Mouse (Mus musculus) right cerebral cortex, postnatal 4 days (tissue): ENCODE data around the gene Ddx19a.
"Not testable (repeated sequence)": the region's sequence is repeated elsewhere in the genome, so short reads cannot be mapped to it uniquely, and the experiment has no call there.

Source experiments
- DNase-seq: peaks from one replicate; pipeline ENCODE4 v3.0.0-alpha.2; 2022

Gene Ddx19a

GRCm38 (mm10) chr8:110931176-110931939 is 66.2 kb downstream of the Ddx19a start:
- no peak for DNase-seq

- not testable (repeated sequence) for DNase-seq
Observed at GRCm38 (mm10) chr8:110929672-110930071, 67.9 kb downstream of the Ddx19a start.

- DNase-seq: no peak
Observed at GRCm38 (mm10) chr8:110929066-110929465, 68.5 kb downstream of the Ddx19a start.

GRCm38 (mm10) chr8:110928435-110928834 is 69.2 kb downstream of the Ddx19a start:
- no peak for DNase-seq

- no peak for DNase-seq
Observed at GRCm38 (mm10) chr8:110926690-110927089, 70.9 kb downstream of the Ddx19a start.

GRCm38 (mm10) chr8:110925691-110926140 is 71.9 kb downstream of the Ddx19a start:
- no peak for DNase-seq
